8 mouse cellular contexts compared by ENCODE assay signal in genomic region chr12:112929562-112930352, GRCm38 (mm10). TPM values are rescaled to one million over a fixed set of nuclear protein-coding genes. Genes with fewer than 3 reads are reported as not detected.
DNase-seq lines count a peak whose midpoint lies in the region; ATAC-seq lines count a peak whose summit lies in the region.

Gene Jag2 (minus strand): TSS chr12:112929776.

- peak; percentile 81 for DNase-seq in R1 (ENCODE audit: low read depth, low spot score)
- peak; percentile 70 to 80 for DNase-seq in cerebellum, postnatal 14 days
- peak; percentile 69 to 73 for DNase-seq in frontal cortex, postnatal 36 days (ENCODE audit: low spot score in 2 of 2)
- peak; percentile 74 for DNase-seq in hindbrain, embryonic 10.5 days (ENCODE audit: low spot score)
- peak; percentile 63 for DNase-seq in left cerebral cortex, adult 11 months (ENCODE audit: low spot score)
- DNase-seq in lung, postnatal 10 days: peak; percentile 67
- peak; percentile 77 for DNase-seq in right cerebral cortex, postnatal 14 days

- H3K27me3 ChIP-seq in hindbrain, embryonic 10.5 days (ENCODE audit: insufficient read depth, poor library complexity, severe bottlenecking): peaks cover 80% of the 10 kb centered on the region

- H3K4me1 ChIP-seq in hindbrain, embryonic 10.5 days (replicated peaks): peaks cover 67% of the 10 kb centered on the region

- H3K4me3 ChIP-seq in hindbrain, embryonic 10.5 days: peak within 1 kb of the TSS; percentile 64

- no peaks in the 10 kb centered on the region for H3K36me3 ChIP-seq in hindbrain, embryonic 10.5 days

- H3K27ac ChIP-seq in hindbrain, embryonic 10.5 days: peak within 1 kb of the TSS; percentile 84

- ATAC-seq in inflammation-experienced regulatory T-cells, adult 6 months: no peak

- H3K9me3 ChIP-seq in hindbrain, embryonic 10.5 days: no peaks in the 10 kb centered on the region

- 7% methylated on average over 85 of the region's 85 CpGs for WGBS in hindbrain, embryonic 10.5 days

RNA-seq across cellular contexts. Expression of gene Jag2, which starts in this region (rescaled TPM):
- 4.7 and 4.8 TPM in 2 replicates for polyA plus RNA-seq in hindbrain, embryonic 10.5 days (2016; fragmentation: Nextera tagmentation; extraction: Ambion mirVana)
- polyA plus RNA-seq in inflammation-experienced regulatory T-cells, adult 6 months (2017; shearing (Covaris generic)): under 1 TPM; 0.39 to 0.59 (median 0.50) TPM
